Mouse (Mus musculus) hematopoietic stem cell, adult 5-6 weeks (primary cell): ENCODE results near the gene Kcnk1. TPM values are rescaled to one million over a fixed set of nuclear protein-coding genes. Genes with fewer than 3 reads are reported as not detected.

Experiments
- ATAC-seq, 2 experiments: fragments of 125-278 bp in 1 of 2; replicated peaks in 1 of 2; 2 replicates each; pipeline ENCODE4 v1.8.0; 2016 to 2017; ENCODE audit warnings: inconsistent platforms in 2 of 2, mild to moderate bottlenecking in 2 of 2, moderate number of reproducible peaks in 2 of 2, low read depth in 1 of 2, moderate TSS enrichment in 1 of 2; ENCODE audit not compliant: low FRiP score in 2 of 2, poor library complexity in 2 of 2, severe bottlenecking in 2 of 2, insufficient read depth in 1 of 2, low TSS enrichment in 1 of 2
- total RNA-seq: library from RNA; stranded (forward); fragments of 172-1452, 232-1000 nt; gene quantifications from 2 replicates; pipeline ENCODE4 v1.2.3, GENCODE M21; 2017

The Kcnk1 gene
- total RNA-seq, 1 experiment from 2014 or later, result not detected

DNA sequence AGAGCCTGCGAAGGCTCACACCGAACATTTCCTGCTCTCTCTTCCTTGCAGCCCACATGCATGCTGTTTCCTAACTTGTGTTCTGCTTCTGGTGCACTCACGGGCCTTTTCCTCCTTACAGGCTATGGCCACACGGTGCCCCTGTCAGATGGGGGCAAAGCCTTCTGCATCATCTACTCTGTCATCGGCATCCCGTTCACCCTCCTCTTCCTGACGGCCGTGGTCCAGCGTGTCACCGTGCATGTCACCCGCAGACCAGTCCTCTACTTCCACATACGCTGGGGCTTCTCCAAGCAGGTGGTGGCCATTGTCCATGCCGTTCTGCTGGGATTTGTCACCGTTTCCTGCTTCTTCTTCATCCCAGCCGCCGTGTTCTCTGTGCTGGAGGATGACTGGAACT is 29.9 kb downstream of the Kcnk1 start:
- no peak for ATAC-seq

DNA sequence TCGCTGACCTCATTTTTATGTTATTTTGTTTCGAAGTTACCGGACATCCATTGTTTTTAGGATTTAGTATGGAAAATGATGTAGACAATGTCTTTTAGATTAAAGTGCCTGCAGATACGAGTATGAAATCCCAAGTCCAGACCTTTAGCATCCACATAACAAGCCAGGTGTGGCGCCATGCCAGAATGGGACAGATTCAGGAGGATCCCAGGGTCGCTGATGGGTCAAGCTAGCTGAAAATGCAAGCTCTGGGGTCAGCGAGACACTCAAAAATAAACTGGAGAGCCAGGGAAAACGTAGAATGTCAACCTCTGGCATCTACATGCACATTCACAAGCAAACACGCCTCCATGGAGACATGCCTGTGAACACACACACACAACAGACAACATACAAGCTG is 31.2 kb downstream of the Kcnk1 start:
- no peak for ATAC-seq

DNA sequence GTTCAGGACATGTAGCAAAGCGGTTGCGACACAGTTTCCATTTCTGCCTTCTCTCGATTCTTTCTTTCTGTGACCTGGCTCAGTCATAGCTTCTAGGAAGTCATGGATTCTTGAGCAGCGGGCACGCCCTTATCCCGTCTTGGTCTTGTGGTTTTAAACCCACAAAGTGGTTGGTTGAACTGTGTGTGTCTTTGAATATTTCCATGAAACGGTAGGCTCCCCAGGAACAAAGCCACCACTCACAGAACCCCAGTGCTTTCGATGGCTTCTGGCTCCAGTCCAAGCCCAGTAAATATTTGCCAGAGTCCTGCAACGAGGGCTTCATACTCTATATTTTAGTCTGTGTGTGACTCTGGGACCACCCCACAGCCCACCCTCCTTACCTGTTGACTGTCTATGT is 31.6 kb downstream of the Kcnk1 start:
- no peak for ATAC-seq

DNA sequence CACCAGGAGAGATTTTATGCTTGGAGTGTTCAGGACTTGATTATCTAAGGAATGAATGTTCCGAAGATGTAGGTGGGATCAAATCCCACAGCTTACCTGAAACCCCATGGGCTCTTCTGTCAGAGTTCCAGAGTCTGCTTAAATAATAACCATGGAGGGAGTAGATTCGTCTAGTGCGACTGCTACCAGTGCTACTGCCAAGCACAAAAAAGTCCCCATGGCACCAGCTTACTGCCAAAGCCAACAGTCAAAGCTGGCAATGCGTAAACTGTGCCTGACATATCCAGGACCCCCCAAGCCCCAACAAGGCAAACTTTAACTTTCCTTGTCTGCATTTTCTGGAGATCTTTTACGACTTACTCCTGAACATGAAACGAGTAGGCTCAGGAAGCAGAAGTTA is 32.5 kb downstream of the Kcnk1 start:
- ATAC-seq, result no peak

DNA sequence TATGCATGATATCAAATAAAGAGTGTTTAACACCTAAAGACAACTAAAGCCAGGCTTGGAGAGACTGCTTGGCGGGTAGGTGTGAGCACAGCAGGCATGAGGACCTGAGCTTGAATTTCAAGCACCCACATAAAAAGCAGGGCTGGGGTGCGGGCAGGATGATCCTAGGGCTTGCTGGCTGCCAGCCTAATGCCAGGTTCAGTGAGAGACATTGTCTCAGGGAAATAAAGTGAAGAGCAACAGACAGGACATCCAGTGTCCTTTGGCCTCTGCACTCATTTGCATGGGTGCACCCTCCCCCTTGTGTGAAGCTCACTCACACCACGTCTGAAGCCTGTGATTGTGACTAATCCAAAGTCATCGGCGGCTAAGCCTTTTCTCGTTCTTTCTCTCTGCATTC is 34.0 kb downstream of the Kcnk1 start:
- ATAC-seq, result no peak

DNA sequence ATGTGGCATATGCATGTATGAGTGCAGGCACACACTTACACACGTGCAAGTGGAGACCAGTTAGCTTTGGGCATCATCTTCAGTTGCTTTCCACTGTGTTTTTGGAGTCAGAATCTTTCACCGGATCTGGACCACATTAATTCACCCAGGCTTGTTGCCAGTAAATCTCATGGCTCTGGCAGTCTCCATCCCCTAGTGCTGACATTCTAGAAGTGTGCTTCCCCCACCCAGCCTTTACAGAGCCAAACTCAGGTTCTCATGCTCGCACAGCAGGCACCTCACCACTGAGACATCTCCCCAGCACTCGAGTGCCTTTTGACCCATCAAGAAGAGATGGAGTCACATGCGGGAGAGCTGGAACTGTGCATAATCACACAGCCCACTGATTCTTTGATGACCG is 37.8 kb downstream of the Kcnk1 start:
- no peak for ATAC-seq

DNA sequence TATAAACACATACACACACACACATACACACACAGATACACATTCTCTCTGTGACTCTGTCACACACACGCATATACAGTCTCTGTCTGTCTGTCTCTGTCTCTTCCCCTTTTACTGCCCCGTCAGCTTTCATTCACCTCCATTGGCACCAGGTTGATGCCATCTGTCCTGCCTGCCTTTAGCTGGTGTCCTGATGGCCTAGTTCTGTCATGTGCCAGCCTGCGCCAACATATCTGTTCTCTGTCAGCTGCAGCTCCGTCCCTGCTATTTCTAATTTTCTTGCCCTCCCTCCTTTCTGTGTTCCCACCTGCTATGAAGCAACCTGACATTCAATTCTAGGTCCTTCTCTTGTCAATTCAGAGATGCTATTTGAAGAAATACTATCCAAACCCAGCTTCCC is 40.1 kb downstream of the Kcnk1 start:
- no peak for ATAC-seq

DNA sequence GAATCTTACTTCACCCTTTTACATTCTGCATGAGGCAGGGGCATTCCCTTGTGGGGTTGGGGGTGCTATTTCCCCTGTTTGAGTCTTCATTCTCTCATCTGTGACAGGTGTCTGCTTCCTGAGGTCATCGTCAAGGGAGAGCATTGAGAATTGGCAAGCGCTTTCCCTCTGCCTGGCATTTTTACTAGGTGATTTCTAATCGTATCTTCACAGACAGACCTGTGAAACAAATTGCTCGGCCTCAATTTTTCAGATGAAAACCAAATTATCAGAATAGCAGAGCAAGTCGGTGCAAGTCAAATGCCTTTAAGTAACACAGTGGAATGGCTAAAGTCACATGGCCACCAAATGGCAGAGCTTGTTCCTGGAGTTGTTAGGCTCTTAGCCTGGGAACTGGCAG is 41.4 kb downstream of the Kcnk1 start:
- ATAC-seq, result no peak

DNA sequence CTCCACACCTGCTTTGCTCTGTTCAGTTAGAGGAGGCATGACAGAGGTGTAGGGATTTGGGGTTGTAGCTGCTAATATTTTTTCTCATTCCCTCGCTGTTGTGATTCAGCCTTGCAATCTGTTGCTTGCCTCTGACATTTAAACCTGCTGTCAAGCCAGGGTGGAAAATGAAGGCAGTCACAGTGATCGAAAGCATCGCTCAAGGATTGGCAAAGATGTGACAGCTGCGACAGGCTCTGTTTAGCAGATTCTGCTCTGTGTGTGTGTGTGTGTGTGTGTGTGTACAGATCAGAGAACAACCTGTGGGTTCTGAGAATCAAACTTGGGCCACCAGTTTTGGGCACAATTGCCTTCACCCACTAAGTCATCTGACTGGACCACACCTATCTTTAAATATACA is 50.8 kb downstream of the Kcnk1 start:
- no peak for ATAC-seq

DNA sequence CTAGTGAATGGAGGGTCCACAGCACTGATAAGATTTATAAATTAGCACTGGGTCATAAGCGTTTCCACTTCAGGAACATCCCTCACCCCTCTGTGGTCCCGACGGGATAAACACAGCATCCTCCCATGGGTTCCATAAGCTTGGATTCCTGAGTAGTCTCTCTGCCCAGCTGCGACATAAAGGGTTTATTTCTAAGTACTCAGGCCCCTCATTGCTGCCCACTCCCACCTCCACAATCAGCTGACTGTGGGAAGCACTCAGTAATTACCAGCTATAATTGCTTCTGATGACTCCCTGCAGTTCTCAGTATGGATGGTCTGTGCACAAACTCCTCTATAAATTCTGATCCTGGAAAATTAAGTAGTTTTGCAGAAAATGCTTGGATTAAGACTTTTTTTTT is 58.9 kb downstream of the Kcnk1 start:
- ATAC-seq, result no peak

DNA sequence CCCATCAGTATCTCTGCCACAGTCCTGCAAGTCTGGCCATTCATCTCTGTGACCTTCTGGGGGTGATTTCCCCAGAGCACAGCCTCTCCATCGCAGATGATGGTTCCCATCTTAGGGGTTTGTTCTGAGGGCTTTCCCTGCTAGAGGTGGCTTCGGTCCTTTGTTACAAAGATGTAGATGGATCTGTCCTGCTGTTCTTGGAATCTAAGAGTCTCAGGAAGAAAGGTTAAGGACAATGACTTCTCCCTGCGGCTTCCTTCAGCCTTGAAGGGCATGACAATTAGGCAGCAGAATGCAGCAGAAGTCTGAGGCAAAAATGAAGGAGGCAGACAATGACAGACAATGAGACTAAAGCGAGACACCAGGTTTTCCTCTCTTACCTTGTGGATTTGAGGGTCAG is 63.9 kb downstream of the Kcnk1 start:
- no peak for ATAC-seq

DNA sequence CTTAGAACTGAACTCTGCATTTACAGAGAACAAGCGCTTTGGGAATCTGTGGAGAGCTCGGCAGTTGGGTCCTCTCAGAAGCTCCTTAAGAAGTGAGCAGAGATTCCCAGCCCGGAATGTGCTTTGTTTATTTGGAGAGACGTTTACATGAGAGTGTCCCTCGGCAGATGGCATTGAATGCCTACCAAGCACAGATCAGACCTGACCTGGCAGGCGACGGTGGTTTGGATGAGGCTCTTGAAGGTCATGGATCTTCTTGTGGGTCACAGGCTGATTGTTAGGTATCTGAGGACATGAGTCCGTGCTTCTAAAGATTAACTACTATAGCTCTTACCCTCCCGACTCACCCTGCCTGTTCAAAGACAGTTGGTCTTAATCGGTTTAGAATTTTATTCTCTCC is 67.9 kb downstream of the Kcnk1 start:
- no peak for ATAC-seq

DNA sequence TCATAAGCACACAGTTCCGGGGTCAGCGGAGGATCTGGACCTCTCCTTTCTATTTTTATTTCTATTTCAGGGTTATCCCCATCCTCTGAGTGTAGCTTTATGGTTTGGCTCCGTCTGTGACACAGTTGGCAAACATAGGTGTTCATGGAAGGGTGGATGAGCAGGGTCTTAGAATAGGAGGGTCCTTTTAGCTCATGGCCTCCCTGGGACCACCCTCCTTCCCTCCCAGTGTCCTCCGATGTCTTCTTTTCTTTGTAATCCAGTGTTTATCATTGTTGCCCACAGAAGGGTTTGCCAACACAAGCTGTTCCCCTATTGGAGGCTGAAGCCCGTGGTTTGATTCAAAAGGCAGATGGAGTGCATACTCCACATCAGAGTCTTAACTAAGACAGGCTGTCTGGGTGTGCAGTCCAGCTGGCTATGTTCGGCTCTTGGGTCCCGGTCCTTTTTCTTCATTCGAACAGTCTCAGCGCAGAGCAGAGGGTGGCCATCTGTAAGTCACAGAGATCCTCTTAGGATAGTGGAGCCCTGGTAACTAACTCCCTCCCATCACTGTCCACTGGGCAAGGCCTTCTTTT is 69.0 kb downstream of the Kcnk1 start:
- no peak for ATAC-seq

DNA sequence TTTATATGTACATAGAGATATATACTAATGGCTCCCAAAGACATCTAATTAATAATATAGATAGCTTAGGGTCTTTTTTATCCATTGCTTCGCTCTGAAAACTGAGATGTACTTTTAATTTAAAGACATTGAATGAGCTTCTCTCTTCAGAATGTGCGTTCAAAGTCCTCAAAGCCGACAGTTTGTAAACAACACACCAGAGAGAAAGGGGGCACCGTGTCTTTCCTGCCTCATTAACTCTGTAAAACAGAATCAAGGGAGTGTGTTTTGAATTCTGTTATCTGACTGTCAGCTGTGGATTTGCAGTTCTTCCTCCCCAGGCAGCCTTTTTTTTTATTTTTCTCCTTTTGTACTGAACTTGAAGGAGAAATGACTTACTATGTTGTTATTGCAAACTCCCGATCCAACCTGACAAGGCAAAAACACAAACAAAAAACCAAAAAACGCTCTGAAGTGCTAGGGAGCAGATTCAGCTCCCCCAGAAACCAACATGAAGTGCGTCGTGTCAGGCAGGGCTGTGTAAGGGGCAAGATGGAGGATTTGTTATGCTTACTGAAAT is 69.7 kb downstream of the Kcnk1 start:
- no peak for ATAC-seq

DNA sequence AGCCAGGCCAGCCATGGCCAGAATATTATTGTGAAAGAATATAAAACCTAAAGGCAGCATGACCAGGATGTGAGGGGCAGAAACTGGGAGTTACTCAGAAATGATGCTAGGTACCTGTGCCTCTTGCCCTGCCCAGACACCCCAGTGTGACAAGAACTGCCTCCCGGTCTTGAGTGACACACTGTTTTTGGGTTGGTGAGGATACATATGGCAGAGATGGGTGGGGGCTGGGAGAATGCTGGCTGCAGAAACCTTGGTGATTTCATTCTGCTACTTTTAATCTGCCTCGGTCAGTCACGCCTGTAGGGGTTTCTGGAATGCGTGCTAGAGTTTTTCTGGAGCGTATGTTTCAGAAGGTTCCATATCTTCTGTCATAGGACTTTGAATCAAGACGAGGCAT is 72.3 kb downstream of the Kcnk1 start:
- ATAC-seq, result no peak

DNA sequence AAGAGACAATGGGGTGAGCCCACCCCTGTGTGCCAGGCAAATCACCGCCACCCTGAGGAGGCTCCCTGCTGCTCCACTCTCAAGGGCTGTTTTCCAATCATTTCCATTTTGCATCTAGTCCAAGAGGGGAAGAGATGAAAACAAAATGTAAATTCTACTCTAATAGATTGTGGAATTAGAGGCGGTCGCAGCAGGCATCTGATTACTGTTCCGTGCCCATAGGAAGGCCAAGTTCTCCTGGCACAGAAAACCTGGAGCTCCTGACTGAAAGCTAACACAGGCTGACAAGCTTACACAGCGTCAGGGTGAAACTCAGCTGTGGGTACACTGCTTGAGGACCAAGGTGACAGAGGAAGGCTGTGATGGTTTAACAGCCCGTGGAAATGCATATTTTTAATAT is 73.2 kb downstream of the Kcnk1 start:
- no peak for ATAC-seq

DNA sequence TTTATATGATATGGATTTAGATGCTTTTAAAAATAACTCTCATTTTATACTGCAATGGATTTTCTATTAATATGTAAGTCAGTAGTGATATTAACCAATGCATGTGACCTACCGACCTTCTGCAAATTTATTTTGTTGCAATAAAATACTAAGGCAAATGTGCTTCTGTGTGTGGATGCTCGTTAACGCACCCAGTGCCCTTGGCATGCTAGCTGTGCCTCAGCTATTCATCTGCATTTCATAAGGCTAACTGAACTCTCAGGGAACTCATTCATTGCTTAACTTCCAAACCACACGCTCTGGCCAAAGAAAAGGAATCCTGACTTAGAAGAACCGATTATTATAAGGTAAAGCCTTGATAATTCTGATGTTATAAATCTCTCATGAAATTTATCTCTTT is 77.7 kb downstream of the Kcnk1 start:
- ATAC-seq, result no peak

DNA sequence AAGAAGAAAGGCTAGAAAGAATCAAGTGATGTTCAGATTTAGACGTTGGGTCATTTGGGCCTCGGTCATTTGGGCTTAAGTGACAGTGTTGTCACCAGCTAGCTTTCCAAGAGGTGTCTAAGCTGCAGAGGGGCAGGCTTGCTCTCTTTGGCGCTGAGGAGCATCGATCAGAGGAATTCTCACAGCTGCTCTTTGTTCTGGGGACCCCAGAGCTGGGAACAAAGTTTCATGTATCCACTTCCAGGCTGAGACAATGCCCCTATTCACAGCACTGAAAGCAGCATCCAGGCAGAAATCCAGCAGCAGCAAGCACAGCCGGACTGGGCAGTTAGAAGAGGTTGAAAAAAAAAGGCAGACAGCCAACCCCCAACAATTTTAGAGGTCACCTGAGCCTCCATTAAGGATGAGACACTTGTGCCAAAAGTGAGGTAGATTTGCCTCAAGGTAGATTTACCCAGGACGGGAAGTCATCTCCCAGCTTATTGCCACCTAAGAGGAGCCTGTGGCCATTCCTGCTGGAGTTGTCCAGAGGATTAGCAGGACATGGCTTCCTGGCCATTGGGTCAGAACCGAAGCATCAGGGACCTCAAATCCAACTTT is 78.3 kb downstream of the Kcnk1 start:
- no peak for ATAC-seq

DNA sequence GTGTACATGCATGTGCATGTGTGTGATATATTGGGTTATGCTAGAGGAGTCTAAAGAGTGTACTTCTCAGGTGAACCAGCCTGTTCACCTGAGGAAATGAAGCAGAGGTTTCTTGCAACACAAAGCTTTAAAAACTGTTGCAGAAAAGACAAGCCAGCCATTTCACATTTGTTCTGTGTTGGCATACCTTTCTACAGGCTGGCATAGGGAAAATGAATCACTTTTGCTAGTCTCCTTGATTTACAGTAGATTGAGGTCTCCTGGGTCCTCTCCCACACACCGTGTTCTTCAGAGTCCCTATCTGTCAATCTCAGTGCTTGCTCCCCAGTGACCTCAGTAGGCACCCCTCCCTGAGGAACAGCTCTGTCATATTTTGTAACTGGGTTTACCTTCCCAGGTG is 79.1 kb downstream of the Kcnk1 start:
- ATAC-seq, result no peak
